Mouse (Mus musculus) lung, adult 2 months (tissue): ENCODE measurements around the gene Phf23.

ENCODE experiments used
- CTCF ChIP-seq: fragments of 200-500 bp; IDR thresholded peaks from 2 replicates; pipeline ENCODE4 v1.5.1; 2011; ENCODE audit warnings: mild to moderate bottlenecking, low read length, control low read depth; ENCODE audit not compliant: insufficient read depth
- POLR2A ChIP-seq: fragments of 200-500 bp; IDR thresholded peaks from 2 replicates; pipeline ENCODE4 v1.6.1; 2011; ENCODE audit warnings: low read depth, mild to moderate bottlenecking, control low read depth, low read length, borderline replicate concordance; ENCODE audit errors: extremely low read depth

GRCm38 (mm10) chr11:70014051-70014450, 18.5 kb downstream of the Phf23 start:
- TF ChIP-seq CTCF = no peak
- TF ChIP-seq POLR2A = no peak
